Mouse (Mus musculus) erythroblast, adult 5-6 weeks (primary cell): ENCODE data around the gene 2410004P03Rik. TPM values are rescaled to one million over a fixed set of nuclear protein-coding genes. Genes with fewer than 3 reads are reported as not detected.

Experiments
- ATAC-seq: replicated peaks from 2 replicates; pipeline ENCODE4 v1.8.0; 2016; ENCODE audit warnings: moderate number of reproducible peaks, mild to moderate bottlenecking, moderate TSS enrichment, inconsistent platforms; ENCODE audit not compliant: poor library complexity, low FRiP score, severe bottlenecking
- total RNA-seq, 2 experiments: library from RNA; stranded (forward) in 1 of 2; stranded (reverse) in 1 of 2; fragments of 150-400 nt in 1 of 2; fragments of 200-764, 138-1000 nt in 1 of 2; gene quantifications; 2 replicates each; pipeline versions ENCODE4 v1.2.3 to v1.2.4; 2015 to 2017; ENCODE audit warnings: low replicate concordance in 2 of 2

2410004P03Rik gene
- total RNA-seq (2015; ENCODE audit: low replicate concordance) (not detected in 2 replicates), total RNA-seq (2017; ENCODE audit: low replicate concordance) (not detected in 2 replicates)

DNA sequence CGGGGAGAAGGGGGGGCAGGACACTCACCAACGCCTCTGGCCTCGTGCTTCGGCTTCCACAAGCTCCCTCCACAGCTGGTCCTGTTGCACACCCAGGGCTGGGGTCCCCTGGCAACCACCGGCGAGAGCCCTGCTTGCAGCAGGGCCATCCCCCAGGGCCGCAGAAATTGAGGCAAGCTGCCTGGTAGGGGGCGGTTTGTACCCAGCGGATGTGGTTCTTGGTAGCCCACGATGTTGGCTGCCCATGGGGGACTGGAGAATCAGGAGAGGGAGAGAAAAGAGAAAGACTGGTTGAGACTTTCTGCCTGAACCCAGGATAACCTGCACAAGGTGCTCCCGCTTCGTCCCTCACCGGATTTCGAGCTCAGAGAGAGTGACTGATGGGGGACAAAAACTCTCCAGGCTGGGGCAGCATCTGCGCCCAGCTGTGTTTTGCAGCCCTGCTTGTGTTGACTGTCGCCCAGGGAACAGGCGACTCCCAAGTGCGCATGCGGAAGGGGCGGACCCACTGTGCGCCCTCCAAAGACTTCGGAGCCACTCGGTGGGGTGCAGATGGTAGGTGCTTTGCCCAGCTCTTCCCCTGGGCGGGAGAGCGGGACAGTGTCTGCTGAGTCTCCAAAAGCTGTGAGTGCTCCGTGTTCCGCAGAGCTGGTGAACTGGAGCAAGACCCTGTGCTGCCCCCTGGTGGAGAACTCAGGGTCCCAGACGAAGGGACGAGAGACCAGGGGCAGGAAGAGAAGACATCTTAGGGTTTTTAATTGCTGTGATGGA lies at the start of gene 2410004P03Rik:
TSS of gene 2410004P03Rik (minus strand) at position 628 of the 771 bp plus-strand sequence.
- ATAC-seq, result peak; percentile 85

DNA sequence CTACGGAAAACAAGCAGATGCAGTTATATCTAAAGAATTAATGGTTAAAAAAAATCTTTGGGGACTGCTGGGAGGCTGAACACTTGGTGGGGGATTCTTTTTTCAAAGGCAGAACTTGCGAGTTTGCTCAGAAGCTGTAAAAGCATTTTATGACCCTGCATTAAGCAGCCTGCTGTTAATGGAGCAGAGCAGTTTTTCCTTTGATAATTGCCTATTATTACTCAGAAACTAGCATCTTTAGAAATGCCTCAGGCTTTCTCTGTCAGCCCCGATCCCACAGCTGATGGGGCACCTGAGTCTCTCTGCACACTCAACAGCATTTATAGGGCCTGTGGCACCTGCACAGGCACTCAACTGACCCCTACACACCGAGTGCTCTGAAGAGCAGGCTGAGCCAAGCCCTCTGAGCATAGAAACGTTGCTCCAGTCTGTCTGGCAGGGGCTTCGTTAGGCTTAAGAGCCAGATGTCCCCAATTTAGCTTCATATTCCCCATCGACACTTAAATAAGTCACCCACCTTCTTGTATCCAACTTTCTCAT lies 49.7 kb upstream of the 2410004P03Rik start:
- no peak for ATAC-seq

DNA sequence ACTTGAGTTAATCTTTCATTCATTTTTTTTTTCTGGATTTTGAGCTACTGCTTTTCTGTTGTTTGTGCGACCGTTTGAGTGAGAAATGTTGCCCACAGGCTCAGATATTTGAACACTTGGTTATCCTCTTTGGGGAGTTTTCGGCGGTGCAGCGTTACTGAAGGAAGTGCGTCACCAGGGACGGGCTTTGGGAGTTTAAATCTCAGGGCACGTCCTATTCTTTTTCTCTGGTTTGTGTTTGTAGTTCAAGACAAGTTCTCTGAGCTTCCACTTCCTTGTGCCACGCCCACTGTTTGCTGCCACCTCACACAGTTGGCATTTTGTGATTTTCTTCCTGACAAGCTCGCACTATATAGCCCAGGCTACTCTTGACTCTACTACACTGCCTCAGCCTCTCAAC lies 47.0 kb upstream of the 2410004P03Rik start:
- no peak for ATAC-seq

- ATAC-seq, result no peak
Observed at GRCm38 (mm10) chr12:17057110-17057509, 45.6 kb upstream of the 2410004P03Rik start.

- no peak for ATAC-seq
Observed at GRCm38 (mm10) chr12:17055766-17056165, 44.2 kb upstream of the 2410004P03Rik start.

- ATAC-seq, result no peak
Observed at GRCm38 (mm10) chr12:17054691-17055090, 43.2 kb upstream of the 2410004P03Rik start.

DNA sequence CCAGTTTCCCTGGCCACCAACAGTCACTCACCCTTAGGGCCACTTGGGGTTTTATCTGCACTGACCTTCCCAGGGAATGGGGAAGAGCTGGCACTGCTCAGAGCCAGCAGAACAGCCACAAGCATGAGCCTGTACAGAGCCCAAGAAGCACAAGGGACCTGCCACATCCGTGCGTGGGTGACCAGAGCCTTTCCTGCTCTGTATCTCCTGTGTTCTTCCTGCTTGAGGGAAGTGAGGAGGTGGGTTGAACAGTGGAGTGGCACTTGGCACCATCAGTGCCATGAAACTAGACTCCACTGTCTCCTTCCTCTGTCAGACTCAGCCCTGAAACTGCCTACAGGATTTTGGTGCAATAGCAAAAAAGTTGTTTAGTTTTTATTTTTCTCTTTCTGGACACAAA lies 41.1 kb upstream of the 2410004P03Rik start:
- no peak for ATAC-seq

DNA sequence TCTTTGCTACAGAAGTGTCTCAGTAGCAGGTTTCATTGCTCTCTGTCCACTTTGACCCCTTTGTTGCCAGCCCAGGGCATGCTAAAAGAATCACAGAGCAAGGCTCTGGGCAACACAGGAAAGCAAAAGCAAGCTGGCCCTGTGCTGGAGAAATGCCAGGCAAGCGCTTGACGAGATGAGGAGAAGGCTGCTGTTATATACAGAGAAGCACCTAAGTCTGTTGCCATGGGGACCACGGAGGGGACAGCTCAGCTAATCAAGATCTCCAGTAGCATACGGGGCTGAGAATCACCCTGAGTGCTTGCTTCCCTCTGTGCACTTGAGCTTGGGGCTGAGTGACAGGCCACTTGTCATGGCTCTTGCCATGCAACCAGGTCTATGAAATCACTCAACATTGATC lies 39.5 kb upstream of the 2410004P03Rik start:
- no peak for ATAC-seq

DNA sequence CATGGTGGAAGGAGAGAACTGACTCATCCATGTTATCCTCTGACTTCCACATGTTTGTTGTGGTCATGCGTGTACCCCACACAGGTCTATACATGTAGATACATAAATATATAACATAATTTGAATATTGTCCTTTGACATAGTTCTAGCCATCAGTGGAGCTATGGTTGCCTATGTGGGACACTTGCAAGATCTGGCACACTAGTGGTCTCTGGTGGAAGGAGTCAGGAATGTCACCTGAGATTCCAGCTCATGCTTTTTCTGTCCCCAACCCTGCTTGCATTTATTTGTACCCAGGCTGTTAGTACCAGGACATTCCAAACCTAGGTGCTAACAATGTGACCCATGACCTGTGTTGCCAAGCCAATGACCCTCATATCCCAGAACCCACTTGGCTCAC lies 38.3 kb upstream of the 2410004P03Rik start:
- ATAC-seq, result no peak

- no peak for ATAC-seq
Observed at GRCm38 (mm10) chr12:17048979-17049612, 37.6 kb upstream of the 2410004P03Rik start.

GRCm38 (mm10) chr12:17043311-17043710 lies 31.8 kb upstream of the 2410004P03Rik start:
- ATAC-seq, result no peak

GRCm38 (mm10) chr12:17040567-17040966 lies 29.0 kb upstream of the 2410004P03Rik start:
- no peak for ATAC-seq

GRCm38 (mm10) chr12:17039415-17039814 lies 27.9 kb upstream of the 2410004P03Rik start:
- ATAC-seq, result no peak

GRCm38 (mm10) chr12:17038246-17038645 lies 26.7 kb upstream of the 2410004P03Rik start:
- ATAC-seq, result no peak

DNA sequence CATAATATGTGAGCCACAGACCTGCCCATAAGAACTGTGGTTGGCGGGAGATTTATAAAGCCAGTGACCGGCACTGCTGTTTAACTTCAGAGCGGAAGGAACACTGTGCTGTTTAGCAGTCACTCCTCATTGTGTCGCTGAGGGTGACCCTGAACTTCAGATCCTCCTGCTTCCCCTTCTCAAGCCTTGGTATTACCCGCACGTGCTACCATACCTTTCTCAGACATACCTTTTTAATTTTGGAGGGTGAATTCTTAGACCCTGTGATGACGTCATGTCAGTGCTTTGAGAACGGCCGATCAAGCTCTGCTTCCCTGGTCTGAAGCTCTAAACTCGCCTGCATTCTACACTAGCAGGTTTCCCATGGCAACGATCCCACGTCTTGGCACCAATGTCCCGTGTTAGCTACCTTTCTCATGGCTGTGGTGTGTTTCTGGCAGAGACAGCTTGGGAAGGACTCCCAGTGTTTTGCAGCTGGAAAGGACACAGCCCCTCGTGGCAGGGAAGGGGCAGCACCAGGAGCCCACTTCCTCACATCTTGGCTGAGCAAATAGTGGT lies 25.6 kb upstream of the 2410004P03Rik start:
- no peak for ATAC-seq

- no peak for ATAC-seq
Observed at GRCm38 (mm10) chr12:17036532-17036931, 25.0 kb upstream of the 2410004P03Rik start.

- ATAC-seq, result no peak
Observed at GRCm38 (mm10) chr12:17035128-17035527, 23.6 kb upstream of the 2410004P03Rik start.

GRCm38 (mm10) chr12:17034671-17035070 lies 23.1 kb upstream of the 2410004P03Rik start:
- ATAC-seq, result no peak

GRCm38 (mm10) chr12:17033464-17033841 lies 21.9 kb upstream of the 2410004P03Rik start:
- ATAC-seq, result no peak

DNA sequence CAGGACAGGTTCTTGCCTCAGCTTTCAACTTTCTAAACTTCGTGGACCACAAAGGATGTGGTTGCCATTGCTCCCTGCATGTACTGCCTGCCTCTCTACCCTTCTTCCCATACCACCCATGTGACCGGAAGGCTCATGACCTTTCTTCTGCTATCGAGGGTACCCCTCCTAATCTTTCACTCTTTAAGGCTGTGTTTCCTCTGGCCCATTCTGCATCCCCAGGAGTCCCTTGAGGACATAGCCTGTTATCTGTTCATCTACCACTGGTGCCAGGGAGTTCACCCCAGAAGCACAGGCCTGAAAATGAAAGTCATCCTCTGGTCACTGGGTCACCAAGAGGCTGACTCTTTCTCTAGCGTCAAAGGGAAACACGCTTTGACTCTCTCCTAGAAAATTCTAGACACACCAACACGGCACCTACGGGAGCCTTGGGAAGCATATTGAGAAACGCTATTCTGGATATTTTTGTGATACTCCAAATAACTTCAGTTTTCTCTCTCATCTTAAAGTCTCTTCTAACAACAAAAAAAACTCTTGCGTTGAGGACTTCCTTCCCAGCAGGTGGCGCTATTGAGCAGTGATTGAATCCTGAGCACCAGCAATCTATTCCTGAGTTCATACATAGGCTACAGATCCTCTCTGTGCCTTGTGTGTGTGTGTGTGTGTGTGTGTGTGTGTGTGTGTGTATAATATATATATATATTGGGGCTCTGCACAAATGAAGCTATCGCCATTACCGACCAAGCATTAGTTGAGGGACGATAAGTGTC lies 21.4 kb upstream of the 2410004P03Rik start:
- ATAC-seq, result peak; percentile 61
